Mouse (Mus musculus) thymus, postnatal 4 days (tissue): ENCODE data around the gene Btbd35f18.
"Not testable (repeated sequence)": the region's sequence is repeated elsewhere in the genome, so short reads cannot be mapped to it uniquely, and the experiment has no call there.

ENCODE experiments used
- DNase-seq: peaks from one replicate; pipeline ENCODE4 v3.0.0; 2021

Gene Btbd35f18

GRCm38 (mm10) chrX:3699933-3700332 lies at the start of gene Btbd35f18:
Gene Btbd35f18 (plus strand): TSS chrX:3700233.
- DNase-seq, result not testable (repeated sequence)
